Mouse (Mus musculus) testis, adult 2 months (tissue): ENCODE measurements around the gene Krt78. TPM values are rescaled to one million over a fixed set of nuclear protein-coding genes. Genes with fewer than 3 reads are reported as not detected.
"Not testable (repeated sequence)": the region's sequence is repeated elsewhere in the genome, so short reads cannot be mapped to it uniquely, and the experiment has no call there.

Source experiments
- H3K27ac ChIP-seq: fragments of 200-500 bp; 2 replicates; pipeline ENCODE4 v1.5.1; 2012; ENCODE audit warnings: low read depth, low read length; ENCODE audit not compliant: control insufficient read depth, insufficient read depth
- H3K27me3 ChIP-seq: fragments of 200-500 bp; 2 replicates; pipeline ENCODE4 v1.6.1; 2012; ENCODE audit warnings: mild to moderate bottlenecking, low read length, moderate library complexity; ENCODE audit not compliant: control insufficient read depth, insufficient read depth
- H3K36me3 ChIP-seq: fragments of 200-500 bp; 2 replicates; pipeline ENCODE4 v1.6.1; 2012; ENCODE audit warnings: mild to moderate bottlenecking, low read length; ENCODE audit not compliant: control insufficient read depth, insufficient read depth
- H3K4me1 ChIP-seq: fragments of 200-500 bp; 2 replicates; pipeline ENCODE4 v1.6.1; 2012; ENCODE audit warnings: low read length; ENCODE audit not compliant: control insufficient read depth, insufficient read depth
- H3K4me3 ChIP-seq: fragments of 200-500 bp; 2 replicates; pipeline ENCODE4 v1.5.1; 2012; ENCODE audit warnings: low read depth, mild to moderate bottlenecking, low read length, moderate library complexity, mixed read lengths; ENCODE audit not compliant: control insufficient read depth
- CTCF ChIP-seq: fragments of 200-500 bp; IDR thresholded peaks from 2 replicates; pipeline ENCODE4 v1.5.1; 2012; ENCODE audit warnings: low read depth, mild to moderate bottlenecking, inconsistent platforms, low read length, moderate library complexity; ENCODE audit not compliant: control insufficient read depth, insufficient read depth, insufficient replicate concordance
- POLR2A ChIP-seq: fragments of 200-500 bp; IDR thresholded peaks from 2 replicates; pipeline ENCODE4 v1.6.1; 2012; ENCODE audit warnings: low read depth, mild to moderate bottlenecking, inconsistent platforms, low read length, moderate library complexity; ENCODE audit not compliant: control insufficient read depth
- polyA plus RNA-seq: library from polyadenylated mRNA; depleted of rRNA; stranded (reverse); fragments of >200 nt; gene quantifications from 2 replicates; pipeline ENCODE4 v1.2.3, GENCODE M21; 2012; rRNA removed

Gene Krt78
- polyA plus RNA-seq: 0.48 and 0.63 TPM in 2 replicates

- H3K4me3 ChIP-seq: no peak within 1 kb of the TSS
- H3K27me3 ChIP-seq: no peaks in the 10 kb centered on the region
- no peaks in the 10 kb centered on the region for H3K4me1 ChIP-seq
- TF ChIP-seq POLR2A (no peak), CTCF (no peak)
- no peaks in the 10 kb centered on the region for H3K36me3 ChIP-seq
- no peak within 1 kb of the TSS for H3K27ac ChIP-seq
Observed at GRCm38 (mm10) chr15:101954187-101954586, at the start of gene Krt78. Krt78 (minus strand) TSS chr15:101954287.

DNA sequence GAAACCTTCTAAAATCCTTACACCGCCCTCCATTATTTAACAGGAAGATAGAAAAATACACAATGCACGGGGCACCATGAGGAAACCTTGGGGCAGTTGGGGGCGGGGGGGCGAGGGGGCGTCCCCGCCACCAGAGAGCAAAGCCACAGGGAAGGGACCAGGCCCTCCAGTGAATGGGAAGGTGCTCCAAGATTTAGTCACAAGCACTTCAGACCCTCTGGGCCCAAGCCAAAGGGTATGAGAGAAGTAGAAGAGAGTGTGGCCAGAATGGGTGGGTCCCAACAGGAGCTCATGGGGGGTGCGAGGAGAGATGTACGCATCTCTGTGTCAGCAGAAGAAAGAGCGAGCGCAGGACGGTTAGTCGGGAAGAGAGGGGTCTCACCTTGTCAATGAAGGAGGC is 49.4 kb upstream of the Krt78 start:
- Histone ChIP-seq H3K27me3 (no peaks in the 10 kb centered on the region), H3K4me1 (peaks cover 7% of the 10 kb centered on the region), H3K4me3 (peak overlapping the region; percentile 64), H3K36me3 (no peaks in the 10 kb centered on the region), H3K27ac (no peak overlapping the region)
- TF ChIP-seq POLR2A: no peak
- TF ChIP-seq CTCF: no peak

- Histone ChIP-seq H3K27me3 (no peaks in the 10 kb centered on the region), H3K4me1 (peaks cover 7% of the 10 kb centered on the region), H3K36me3 (no peaks in the 10 kb centered on the region), H3K27ac (no peak overlapping the region; the same call in 1 of the 2 replicates), H3K4me3 (peak overlapping the region; percentile 64)
- TF ChIP-seq POLR2A (no peak), CTCF (no peak)
Observed at GRCm38 (mm10) chr15:102002646-102003488, 48.8 kb upstream of the Krt78 start.

GRCm38 (mm10) chr15:101999676-102000335 is 45.7 kb upstream of the Krt78 start:
- H3K27me3 ChIP-seq: no peaks in the 10 kb centered on the region
- TF ChIP-seq CTCF (no peak), POLR2A (no peak)

GRCm38 (mm10) chr15:101999156-101999555 is 45.1 kb upstream of the Krt78 start:
- Histone ChIP-seq H3K27ac (no peak overlapping the region), H3K27me3 (no peaks in the 10 kb centered on the region), H3K4me1 (peaks cover 7% of the 10 kb centered on the region), H3K4me3 (no peak overlapping the region), H3K36me3 (no peaks in the 10 kb centered on the region)
- TF ChIP-seq POLR2A (no peak), CTCF (no peak)

More at GRCm38 (mm10) chr15:101999676-102000335, 45.7 kb upstream of the Krt78 start:
- no peak overlapping the region for H3K4me3 ChIP-seq
- no peak overlapping the region for H3K27ac ChIP-seq
- peaks cover 7% of the 10 kb centered on the region for H3K4me1 ChIP-seq
- no peaks in the 10 kb centered on the region for H3K36me3 ChIP-seq

DNA sequence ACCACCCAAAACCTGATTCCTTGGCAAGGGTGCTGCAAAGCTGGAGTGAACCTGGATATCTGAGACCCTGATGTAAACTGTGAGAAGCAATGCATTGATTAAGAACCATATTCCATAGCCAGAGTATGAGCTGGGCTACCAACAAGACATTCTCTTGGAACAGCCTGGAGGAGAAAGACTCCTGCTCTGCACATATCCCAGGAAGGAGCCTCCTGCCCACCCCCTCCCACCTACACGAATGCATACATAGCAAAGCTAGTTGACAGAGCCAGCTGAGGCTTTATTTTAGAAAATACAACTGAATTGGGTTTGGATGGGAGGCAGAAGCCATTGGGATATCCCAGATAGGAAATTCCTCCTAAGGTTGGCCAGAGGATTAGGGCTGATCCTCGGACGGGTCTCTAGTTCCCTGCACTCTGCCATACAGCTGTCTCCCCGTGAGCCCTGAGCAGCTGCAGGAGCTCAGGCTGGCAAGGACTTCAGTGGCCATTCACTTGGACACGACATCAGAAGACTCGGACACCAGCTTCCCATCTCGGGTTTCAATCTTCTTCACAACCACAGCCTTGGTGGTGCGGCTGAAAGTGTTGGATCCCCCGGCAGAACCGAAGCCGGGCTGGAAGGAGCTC is 42.5 kb upstream of the Krt78 start:
- H3K4me1 ChIP-seq, H3K4me3 ChIP-seq, H3K27me3 ChIP-seq, H3K27ac ChIP-seq, H3K36me3 ChIP-seq: not testable (repeated sequence)
